Comparison of ENCODE assay signal across 10 mouse cellular contexts in the genomic region with DNA sequence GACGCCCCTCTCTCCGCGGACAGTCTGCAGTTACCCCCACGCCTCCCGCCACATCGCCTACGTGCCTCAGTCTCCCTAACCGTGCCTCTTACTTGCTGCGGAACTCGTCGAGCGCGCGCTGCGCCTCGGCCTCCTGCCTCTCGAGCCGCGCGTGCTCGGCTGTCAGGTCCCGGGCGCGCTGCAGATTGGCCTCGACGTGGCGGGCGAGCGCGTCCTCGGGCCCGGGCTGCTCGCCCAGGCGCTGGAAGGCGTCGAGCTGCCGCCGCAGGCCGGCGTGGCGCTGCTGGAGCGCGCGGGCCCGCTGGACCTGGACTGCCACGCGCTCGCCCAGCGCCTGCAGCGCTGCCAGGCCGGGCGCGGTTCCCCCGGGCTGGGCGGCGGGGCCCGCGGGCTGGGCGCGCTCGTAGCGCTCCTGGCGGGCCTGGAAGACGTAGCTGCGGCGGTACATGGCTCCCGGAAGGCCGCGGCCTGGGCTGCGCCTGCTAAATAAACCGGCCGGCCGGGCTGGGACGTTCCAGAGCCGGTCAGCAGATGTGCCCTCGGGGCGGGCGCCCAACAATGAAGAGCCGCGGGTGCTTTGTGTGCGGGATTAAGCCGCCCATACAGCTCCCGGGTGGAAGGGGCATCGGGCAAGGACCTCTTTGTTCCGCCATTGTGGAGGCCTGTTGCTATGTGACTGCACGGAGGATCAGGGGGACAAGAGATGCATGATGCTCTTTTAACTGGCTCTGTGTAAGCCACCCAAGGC. TPM values are rescaled to one million over a fixed set of nuclear protein-coding genes. Genes with fewer than 3 reads are reported as not detected.
DNase-seq lines count a peak whose midpoint lies in the region; ATAC-seq and TF ChIP-seq lines count a peak whose summit lies in the region.
"Had no signal": no experiment of that assay in that cellular context is flagged by ENCODE, and none has a peak within 500 bp of the region (broad histone marks: within the 10 kb centered on the region; RNA-seq: fewer than 3 reads in every experiment).

A gene (minus strand): TSS at position 690 of the 748 bp plus-strand sequence.

- peak within 1 kb of the TSS; percentile 38 for H3K4me3 ChIP-seq in intestine, postnatal 0 days (ENCODE audit: low read depth, low read length)
- peak within 1 kb of the TSS; percentile 41 for H3K4me3 ChIP-seq in lung, embryonic 14.5 days (ENCODE audit: low read depth, low read length)

- H3K4me1 ChIP-seq in intestine, postnatal 0 days (replicated peaks; ENCODE audit: control insufficient read depth, insufficient read depth, low read length) = 0 out of 2 replicates have a peak, but pooled peaks cover 2% of the 10 kb centered on the region
- no peaks in the 10 kb centered on the region for H3K4me1 ChIP-seq in lung, embryonic 14.5 days (ENCODE audit: insufficient read depth)

- H3K4me2 ChIP-seq in intestine, postnatal 0 days (replicated peaks; ENCODE audit: low read depth) = peak within 1 kb of the TSS; percentile 73
- peak within 1 kb of the TSS; percentile 76 for H3K4me2 ChIP-seq in lung, embryonic 14.5 days

- DNase-seq in kidney, adult 18-20 months = peak; percentile 49
- no peak for DNase-seq in kidney, adult 11 months
- DNase-seq in embryo, embryonic 10 days (ENCODE audit: low spot score) = peak; percentile 80
- DNase-seq in lung, embryonic 14.5 days = peak; percentile 83
- peak; percentile 49 for DNase-seq in ovary, postnatal 10 days (ENCODE audit: low spot score)
- DNase-seq in MN1 (ENCODE audit: low spot score) = no peak

- ATAC-seq in granulocyte monocyte progenitor cell, adult 5-6 weeks (replicated peaks; ENCODE audit: poor library complexity, severe bottlenecking) = peak; percentile 52
- peak; percentile 84 for ATAC-seq in intestine, postnatal 0 days
- ATAC-seq in lung, embryonic 14.5 days (ENCODE audit: insufficient read depth) = peak; percentile 86

- H3K27ac ChIP-seq in intestine, postnatal 0 days (ENCODE audit: low read depth, low read length) = peak within 1 kb of the TSS; percentile 68
- H3K27ac ChIP-seq in lung, embryonic 14.5 days (ENCODE audit: low read depth) = peak within 1 kb of the TSS; percentile 52; the same call in 1 of the 2 replicates
- H3K27ac ChIP-seq: macrophage had no signal

- peak within 1 kb of the TSS; percentile 74 for H3K9ac ChIP-seq in intestine, postnatal 0 days (ENCODE audit: low read depth, low read length)
- peak within 1 kb of the TSS; percentile 75 for H3K9ac ChIP-seq in lung, embryonic 14.5 days

- 5% methylated on average over 86 of the region's 86 CpGs for WGBS in intestine, postnatal 0 days
- 3% methylated on average over 86 of the region's 86 CpGs for WGBS in lung, embryonic 14.5 days

- peak; percentile 29; the same call in 1 of the 2 replicates for TF ChIP-seq CTCF in intestine, postnatal 0 days (IDR thresholded peaks at IDR 0.05; ENCODE audit: low read depth)
- no peak for TF ChIP-seq CTCF in lung, embryonic 14.5 days (IDR thresholded peaks at IDR 0.05; ENCODE audit: low read depth)

- no peaks in the 10 kb centered on the region; the same call in 1 of the 2 replicates for H3K36me3 ChIP-seq in intestine, postnatal 0 days (ENCODE audit: control insufficient read depth, insufficient read depth)
- no peaks in the 10 kb centered on the region for H3K36me3 ChIP-seq in lung, embryonic 14.5 days (ENCODE audit: insufficient read depth)
- H3K36me3 ChIP-seq: G1E had no signal

- no peaks in the 10 kb centered on the region for H3K27me3 ChIP-seq in intestine, postnatal 0 days (replicated peaks; ENCODE audit: control insufficient read depth, insufficient read depth, low read length)
- no peaks in the 10 kb centered on the region for H3K27me3 ChIP-seq in lung, embryonic 14.5 days (ENCODE audit: insufficient read depth, low read length)

- no peaks in the 10 kb centered on the region for H3K9me3 ChIP-seq in intestine, postnatal 0 days (ENCODE audit: control insufficient read depth)
- H3K9me3 ChIP-seq in lung, embryonic 14.5 days (ENCODE audit: low read depth, low read length) = no peaks in the 10 kb centered on the region
- H3K9me3 ChIP-seq: G1E had no signal

RNA-seq across cellular contexts. Expression of the gene that starts here (rescaled TPM):
- total RNA-seq in granulocyte monocyte progenitor cell, adult 5-6 weeks (2014; fragmentation: Nextera tagmentation) = not detected in 2 replicates
- 0.13 TPM in 1 of 2 replicates, not detected in the other for total RNA-seq in granulocyte monocyte progenitor cell, adult 5-6 weeks (2017)
- polyA plus RNA-seq in intestine, postnatal 0 days (2015; fragmentation: Nextera tagmentation; extraction: Ambion mirVana) = 4.5 and 5.3 TPM in 2 replicates
- polyA plus RNA-seq in lung, embryonic 14.5 days (2014; fragmentation: Nextera tagmentation; extraction: Ambion mirVana) = 1.6 and 2.0 TPM in 2 replicates
- polyA plus RNA-seq: G1E had no signal

Comparison
In these comparisons a context has a peak if more than half of its experiments do, and no peak if none do; other contexts are left out.
1. DNase-seq: peak in kidney, adult 18-20 months (single experiment), embryo, embryonic 10 days (single experiment), lung, embryonic 14.5 days (single experiment) and ovary, postnatal 10 days (single experiment); none in kidney, adult 11 months (single experiment) and MN1 (single experiment).
2. Peak in ATAC-seq in granulocyte monocyte progenitor cell, adult 5-6 weeks; RNA of the gene not detected or under 1 TPM.
3. Peak in every context shown above with its lines, with median percentiles within 50 percentile points of each other: ATAC-seq.